In genomic region chr4:57813576-57813945, GRCm38 (mm10) we compare ENCODE assay signal across 8 mouse cellular contexts.
A peak's percentile ranks its signal among the peaks of the same experiment; 100 is the strongest.
DNase-seq lines count a peak whose midpoint lies in the region; ATAC-seq lines count a peak whose summit lies in the region.

No protein-coding gene starts in this region.

- no peaks in the 10 kb centered on the region; the same call in 1 of the 2 replicates for H3K9me3 ChIP-seq in heart, embryonic 12.5 days (replicated peaks)
- H3K9me3 ChIP-seq in neural tube, embryonic 13.5 days: no peaks in the 10 kb centered on the region
- H3K9me3 ChIP-seq in neural tube, embryonic 15.5 days (replicated peaks): no peaks in the 10 kb centered on the region

- peaks cover 37% of the 10 kb centered on the region for H3K4me1 ChIP-seq in heart, embryonic 12.5 days (replicated peaks)
- H3K4me1 ChIP-seq in neural tube, embryonic 13.5 days (replicated peaks): 0 out of 2 replicates have a peak, but pooled peaks cover 4% of the 10 kb centered on the region
- H3K4me1 ChIP-seq in neural tube, embryonic 15.5 days: no peaks in the 10 kb centered on the region

- H3K4me3 ChIP-seq in heart, embryonic 12.5 days: no peak overlapping the region
- H3K4me3 ChIP-seq in neural tube, embryonic 13.5 days: no peak overlapping the region
- H3K4me3 ChIP-seq in neural tube, embryonic 15.5 days (replicated peaks): no peak overlapping the region

- H3K27me3 ChIP-seq in heart, embryonic 12.5 days (replicated peaks): no peaks in the 10 kb centered on the region
- no peaks in the 10 kb centered on the region for H3K27me3 ChIP-seq in neural tube, embryonic 13.5 days
- no peaks in the 10 kb centered on the region for H3K27me3 ChIP-seq in neural tube, embryonic 15.5 days (replicated peaks)

- ATAC-seq in heart, embryonic 12.5 days (ENCODE audit: insufficient number of reproducible peaks, low FRiP score): no peak
- ATAC-seq in neural tube, embryonic 13.5 days (ENCODE audit: low read depth): no peak
- ATAC-seq in neural tube, embryonic 15.5 days (ENCODE audit: low FRiP score): no peak
- no peak for ATAC-seq in megakaryocyte-erythroid progenitor cell, adult 5-6 weeks (replicated peaks; ENCODE audit: low FRiP score, low TSS enrichment, poor library complexity, severe bottlenecking)

- no peak overlapping the region for H3K9ac ChIP-seq in heart, embryonic 12.5 days
- no peak overlapping the region for H3K9ac ChIP-seq in neural tube, embryonic 13.5 days
- H3K9ac ChIP-seq in neural tube, embryonic 15.5 days (replicated peaks): no peak overlapping the region

- intact Hi-C loops in heart, postnatal 25 days (cut with DNase I): loop anchor here (5.0 kb wide), 1 partner anchor 34 kb away; no protein-coding TSS in a partner anchor

- H3K4me2 ChIP-seq in heart, embryonic 12.5 days: 0 out of 2 replicates have a peak overlapping the region, but pooled peaks have one; percentile 33
- H3K4me2 ChIP-seq in neural tube, embryonic 13.5 days: no peak overlapping the region
- H3K4me2 ChIP-seq in neural tube, embryonic 15.5 days: no peak overlapping the region

- 71% methylated on average over 4 of the region's 4 CpGs for WGBS in heart, embryonic 12.5 days
- 91% methylated on average over 4 of the region's 4 CpGs for WGBS in neural tube, embryonic 13.5 days
- 83% methylated on average over 4 of the region's 4 CpGs for WGBS in neural tube, embryonic 15.5 days

- no peak for DNase-seq in heart, postnatal 25 days (ENCODE audit: low spot score)
- peak; percentile 41 for DNase-seq in lung, postnatal 36 days
- peak; percentile 65 to 78 for DNase-seq in thymus, postnatal 36 days
- DNase-seq in ovary, postnatal 36 days (ENCODE audit: low spot score): no peak

- H3K36me3 ChIP-seq in heart, embryonic 12.5 days: peaks cover 10% of the 10 kb centered on the region
- H3K36me3 ChIP-seq in neural tube, embryonic 13.5 days: no peaks in the 10 kb centered on the region
- no peaks in the 10 kb centered on the region for H3K36me3 ChIP-seq in neural tube, embryonic 15.5 days

- H3K27ac ChIP-seq in heart, embryonic 12.5 days (ENCODE audit: poor library complexity, severe bottlenecking): peak overlapping the region; percentile 96
- 0 out of 2 replicates have a peak overlapping the region, but pooled peaks have one; percentile 23 for H3K27ac ChIP-seq in neural tube, embryonic 13.5 days (replicated peaks)
- no peak overlapping the region for H3K27ac ChIP-seq in neural tube, embryonic 15.5 days (replicated peaks)

Comparison
In these comparisons a context has a peak if more than half of its experiments do, and no peak if none do; other contexts are left out.
1. DNase-seq: peak in lung, postnatal 36 days (single experiment) and thymus, postnatal 36 days (2 of 2); none in heart, postnatal 25 days (single experiment) and ovary, postnatal 36 days (single experiment).